Mouse (Mus musculus) liver, embryonic 14.5 days (tissue): ENCODE results near the gene Myom1.

Experiments used
- CTCF ChIP-seq: IDR thresholded peaks from 2 replicates; pipeline ENCODE4 v1.5.1; 2016; ENCODE audit warnings: antibody characterized with exemption, low read depth, control low read depth
- EP300 ChIP-seq: IDR thresholded peaks from 2 replicates; pipeline ENCODE4 v1.6.1; 2016; ENCODE audit warnings: antibody characterized with exemption, low read depth

DNA sequence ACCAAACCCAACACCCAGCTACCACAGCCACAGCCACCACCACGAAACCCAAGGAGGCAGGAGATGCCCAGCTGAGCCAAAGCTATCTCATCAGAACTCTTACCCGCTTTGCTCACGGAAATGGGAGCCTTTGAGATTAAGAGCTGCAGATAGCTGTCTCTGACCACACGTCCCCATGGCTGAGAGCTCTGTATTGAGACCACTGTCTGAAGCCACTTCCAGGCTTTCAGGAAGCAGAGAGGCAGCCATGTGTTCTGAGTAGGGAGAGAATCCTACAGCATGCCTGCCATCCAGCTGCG, 38.1 kb downstream of the Myom1 start:
- no peak for TF ChIP-seq CTCF
- no peak for TF ChIP-seq EP300
